Comparison of ENCODE assay signal across 36 mouse cellular contexts in genomic region chr2:31792611-31793010, GRCm38 (mm10). TPM values are rescaled to one million over a fixed set of nuclear protein-coding genes. Genes with fewer than 3 reads are reported as not detected.
DNase-seq lines count a peak whose midpoint lies in the region; TF ChIP-seq lines count a peak whose summit lies in the region.
"Had no signal": no experiment of that assay in that cellular context is flagged by ENCODE, and none has a peak within 500 bp of the region (broad histone marks: within the 10 kb centered on the region; RNA-seq: fewer than 3 reads in every experiment).

No protein-coding gene starts in this region.

- no peaks in the 10 kb centered on the region for H3K36me3 ChIP-seq in heart, adult 2 months (ENCODE audit: control insufficient read depth, insufficient read depth, low read length)

- no peaks in the 10 kb centered on the region for H3K4me1 ChIP-seq in heart, adult 2 months (ENCODE audit: control insufficient read depth, insufficient read depth, low read length)
- H3K4me1 ChIP-seq: embryonic facial prominence, embryonic 10.5 days; forebrain, embryonic 12.5 days; heart, embryonic 10.5 days; heart, embryonic 15.5 days; limb, embryonic 13.5 days; liver, embryonic 13.5 days; neural tube, embryonic 12.5 days had no signal

- no peak overlapping the region for H3K27ac ChIP-seq in heart, adult 2 months
- H3K27ac ChIP-seq in left cerebral cortex, adult 2 months = no peak overlapping the region
- H3K27ac ChIP-seq: embryonic facial prominence, embryonic 10.5 days; embryonic facial prominence, embryonic 15.5 days; forebrain, embryonic 12.5 days; heart, embryonic 10.5 days; heart, embryonic 15.5 days; hindbrain, embryonic 14.5 days; limb, embryonic 13.5 days; liver, embryonic 13.5 days; midbrain, embryonic 10.5 days; midbrain, embryonic 15.5 days; neural tube, embryonic 12.5 days had no signal

- no peak overlapping the region for H3K9ac ChIP-seq in heart, adult 2 months (ENCODE audit: low read depth, low read length)
- H3K9ac ChIP-seq: embryonic facial prominence, embryonic 15.5 days; forebrain, embryonic 12.5 days; forebrain, postnatal 0 days; heart, embryonic 15.5 days; hindbrain, embryonic 14.5 days; limb, embryonic 13.5 days; liver, embryonic 13.5 days; midbrain, embryonic 15.5 days; neural tube, embryonic 12.5 days had no signal

- peaks cover 1% of the 10 kb centered on the region; the same call in 1 of the 2 replicates for H3K79me2 ChIP-seq in heart, adult 2 months (replicated peaks; ENCODE audit: control insufficient read depth, insufficient read depth, low read length)

- 80% methylated on average over 6 of the region's 6 CpGs for WGBS in heart, adult 2 months

- intact Hi-C loops in heart, adult 2 months (cut with DNase I) = no loop called here
- intact Hi-C loops in heart, postnatal 14 days (cut with DNase I) = loop anchor here (10.0 kb wide), 1 partner anchor 308 kb away; no protein-coding TSS in a partner anchor
- intact Hi-C loops in left cerebral cortex, adult 2 months (cut with DNase I) = no loop called here

- TF ChIP-seq EP300 in heart, adult 2 months (IDR thresholded peaks at IDR 0.05; ENCODE audit: insufficient read depth, low read depth, low read length) = no peak

- no peak overlapping the region for H3K4me3 ChIP-seq in heart, adult 2 months
- H3K4me3 ChIP-seq in left cerebral cortex, adult 2 months = no peak overlapping the region
- H3K4me3 ChIP-seq: embryonic facial prominence, embryonic 10.5 days; embryonic facial prominence, embryonic 15.5 days; forebrain, embryonic 12.5 days; heart, embryonic 10.5 days; heart, embryonic 15.5 days; limb, embryonic 13.5 days; liver, embryonic 13.5 days; midbrain, embryonic 10.5 days; midbrain, embryonic 15.5 days; myocyte; neural tube, embryonic 12.5 days had no signal

- no peaks in the 10 kb centered on the region for H3K27me3 ChIP-seq in heart, adult 2 months (ENCODE audit: control insufficient read depth, insufficient read depth, low read length)
- H3K27me3 ChIP-seq: embryonic facial prominence, embryonic 15.5 days; forebrain, embryonic 12.5 days; heart, embryonic 15.5 days; limb, embryonic 13.5 days; liver, embryonic 13.5 days; midbrain, embryonic 15.5 days; neural tube, embryonic 12.5 days had no signal

- DNase-seq in heart, adult 2 months = no peak
- no peak for DNase-seq in heart, postnatal 14 days
- DNase-seq in left cerebral cortex, adult 2 months (ENCODE audit: extremely low spot score in 1 of 2, low spot score in 2 of 2) = no peak
- no peak for DNase-seq in left cerebral cortex, adult 9 months (ENCODE audit: low spot score in 2 of 2)
- DNase-seq in lung, postnatal 10 days = peak; percentile 6
- DNase-seq in lung, postnatal 36 days = no peak
- DNase-seq in cerebellum, adult 9-10 months = no peak
- DNase-seq: adrenal gland, adult 2 months; adrenal gland, postnatal 36 days; cerebellum, adult 18-20 months; cerebellum, postnatal 14 days; forebrain, postnatal 0 days; gastrocnemius, postnatal 14 days; heart, postnatal 36 days; kidney, adult 8-10 months; kidney, postnatal 10 days; liver, embryonic 13.5 days; thymus, postnatal 4 days had no signal

- peak; percentile 36 for TF ChIP-seq CTCF in heart, adult 2 months (IDR thresholded peaks at IDR 0.05)
- peak; percentile 35 for TF ChIP-seq CTCF in left cerebral cortex, adult 2 months (IDR thresholded peaks at IDR 0.05)

- TF ChIP-seq POLR2A in heart, adult 2 months (IDR thresholded peaks at IDR 0.05; ENCODE audit: insufficient read depth, low read depth, low read length) = no peak

RNA-seq across cellular contexts. Expression of gene Qrfp, which starts 17.8 kb away (rescaled TPM):
- not detected for total RNA-seq in heart, adult 2 months (2021)
- polyA plus RNA-seq in heart, adult 2 months (2012; rRNA removed) = 0.04 TPM in 1 of 2 replicates, not detected in the other
- not detected for total RNA-seq in heart, postnatal 14 days (2021)
- total RNA-seq in left cerebral cortex, adult 2 months (2021) = not detected
- total RNA-seq: adrenal gland, adult 2 months; adrenal gland, postnatal 36 days; gastrocnemius, postnatal 14 days; granulocyte monocyte progenitor cell, adult 5-6 weeks; heart, postnatal 36 days; layer of hippocampus, postnatal 10 days; left cerebral cortex, adult 18-20 months; left cerebral cortex, postnatal 36 days; megakaryocyte progenitor cell, adult 5-6 weeks had no signal
- polyA plus RNA-seq: adrenal gland, adult 2 months; forebrain, embryonic 12.5 days; heart, embryonic 10.5 days; hindbrain, embryonic 14.5 days; large intestine, adult 2 months had no signal

RNA-seq across cellular contexts. Expression of gene Fibcd1, which starts 53.2 kb away (rescaled TPM):
- total RNA-seq in heart, adult 2 months (2021) = not detected
- not detected in 2 replicates for polyA plus RNA-seq in heart, adult 2 months (2012; rRNA removed)
- total RNA-seq in heart, postnatal 14 days (2021) = under 1 TPM in 1 of 2 experiments, not detected in 1; 0.05 TPM
- total RNA-seq in left cerebral cortex, adult 2 months (2021) = 10 to 100 TPM in 1 of 2 experiments, 1 to 10 TPM in 1; 7.9 to 11.4 TPM
- total RNA-seq: adrenal gland, adult 2 months; gastrocnemius, postnatal 14 days; granulocyte monocyte progenitor cell, adult 5-6 weeks; heart, postnatal 36 days; megakaryocyte progenitor cell, adult 5-6 weeks had no signal
- polyA plus RNA-seq: activated CD4-positive, CD25-positive, alpha-beta regulatory T cell, adult 4 months; heart, embryonic 15.5 days had no signal

Comparison
In these comparisons a context has a peak if more than half of its experiments do, and no peak if none do; other contexts are left out.
1. RNA of gene Fibcd1, which starts 53.2 kb away (total RNA-seq): 7.9 to 11.4 TPM in left cerebral cortex, adult 2 months; 0.05 TPM in heart, postnatal 14 days and not detected in heart, adult 2 months; every median in the first group is over 4 times any median in the second.